Mouse (Mus musculus) heart, embryonic 15.5 days (tissue): Measurements from ENCODE around the gene Cep128. TPM values are rescaled to one million over a fixed set of nuclear protein-coding genes. Genes with fewer than 3 reads are reported as not detected.

Experiments used
- microRNA-seq: library from miRNA; unstranded; fragments of <30 nt; microRNA quantifications from one replicate; pipeline ENCODE4, GENCODE M21; 2016
- polyA plus RNA-seq: library from polyadenylated mRNA; unstranded; fragments of >200 nt; fragmentation: Nextera tagmentation; extraction: Ambion mirVana; gene quantifications from 2 replicates; pipeline ENCODE4 v1.2.1, GENCODE M21; 2015

Gene Cep128
- polyA plus RNA-seq, 1 experiment from 2014 or later: 10.2 TPM

Small RNAs within 50 kb of the gene (microRNA-seq; reads per million reads assigned to microRNA genes)
- gene Gm44370: not detected

Other genes with a start within 250 kb of the Cep128 start
- 0.06 and 0.10 TPM in 2 replicates for gene Tshr, start 154 bp upstream of the Cep128 start, polyA plus RNA-seq
- 24.5 and 27.9 TPM in 2 replicates for gene Gtf2a1, start 206.1 kb upstream of the Cep128 start, polyA plus RNA-seq